In the genomic region with DNA sequence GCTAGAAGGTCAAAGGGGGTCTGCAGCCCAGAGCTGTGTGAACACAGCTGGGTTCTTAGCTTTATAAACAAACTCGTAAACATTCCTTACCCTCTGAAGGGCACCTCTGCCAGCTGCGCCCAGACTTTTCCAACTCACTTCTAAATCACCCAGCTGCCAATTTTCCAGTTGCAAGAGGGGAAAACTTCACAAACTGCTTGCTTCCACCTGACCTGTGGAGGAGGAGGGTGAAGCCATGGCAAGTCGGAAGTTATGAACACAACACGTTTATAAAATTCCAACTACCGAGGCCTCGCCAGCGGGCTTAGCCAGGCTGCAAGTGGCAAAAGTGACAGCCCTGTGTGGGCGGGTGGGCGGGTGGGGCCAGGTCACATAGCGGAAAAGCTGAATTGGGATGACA, we compare ENCODE assay signal across 24 mouse cellular contexts. TPM values are rescaled to one million over a fixed set of nuclear protein-coding genes. Genes with fewer than 3 reads are reported as not detected.
A peak's percentile ranks its signal among the peaks of the same experiment; 100 is the strongest.
DNase-seq lines count a peak whose midpoint lies in the region; ATAC-seq and TF ChIP-seq lines count a peak whose summit lies in the region.
"Had no signal": no experiment of that assay in that cellular context is flagged by ENCODE, and none has a peak within 500 bp of the region (broad histone marks: within the 10 kb centered on the region; RNA-seq: fewer than 3 reads in every experiment).

No protein-coding gene starts in this region.

- no peak for TF ChIP-seq EP300 in liver, postnatal 0 days (IDR thresholded peaks at IDR 0.05; ENCODE audit: low read depth)

- peaks cover 30% of the 10 kb centered on the region for H3K4me1 ChIP-seq in hindbrain, embryonic 10.5 days (replicated peaks)
- 0 out of 2 replicates have a peak, but pooled peaks cover 4% of the 10 kb centered on the region for H3K4me1 ChIP-seq in hindbrain, postnatal 0 days (ENCODE audit: insufficient read depth, low read length)
- H3K4me1 ChIP-seq in kidney, adult 2 months (ENCODE audit: control insufficient read depth, insufficient read depth, low read length), result no peaks in the 10 kb centered on the region
- H3K4me1 ChIP-seq in liver, postnatal 0 days (ENCODE audit: insufficient read depth), result no peaks in the 10 kb centered on the region
- H3K4me1 ChIP-seq in liver, embryonic 11.5 days (replicated peaks; ENCODE audit: control insufficient read depth, insufficient read depth, low read length), result peaks cover 6% of the 10 kb centered on the region
- H3K4me1 ChIP-seq in limb, embryonic 10.5 days, result peaks cover 36% of the 10 kb centered on the region

- H3K4me3 ChIP-seq in hindbrain, embryonic 10.5 days, result no peak overlapping the region
- H3K4me3 ChIP-seq in hindbrain, postnatal 0 days (ENCODE audit: low read length), result no peak overlapping the region
- no peak overlapping the region for H3K4me3 ChIP-seq in kidney, adult 2 months (ENCODE audit: insufficient read depth, low read depth, low read length)
- H3K4me3 ChIP-seq in liver, postnatal 0 days (ENCODE audit: low read depth, low read length), result no peak overlapping the region
- no peak overlapping the region for H3K4me3 ChIP-seq in liver, embryonic 11.5 days (ENCODE audit: low read depth, low read length)
- H3K4me3 ChIP-seq in limb, embryonic 10.5 days, result no peak overlapping the region
- H3K4me3 ChIP-seq: embryonic facial prominence, embryonic 10.5 days; embryonic facial prominence, embryonic 12.5 days; forebrain, embryonic 13.5 days had no signal

- 79% methylated on average over 10 of the region's 10 CpGs for WGBS in hindbrain, embryonic 10.5 days
- 82% methylated on average over 10 of the region's 10 CpGs for WGBS in hindbrain, postnatal 0 days
- 79% methylated on average over 10 of the region's 10 CpGs for WGBS in kidney, adult 2 months
- 65% methylated on average over 10 of the region's 10 CpGs for WGBS in liver, postnatal 0 days (ENCODE audit: insufficient replicate concordance)
- WGBS in liver, embryonic 11.5 days, result 78% methylated on average over 10 of the region's 10 CpGs
- WGBS in limb, embryonic 10.5 days, result 81% methylated on average over 10 of the region's 10 CpGs

- no peak for TF ChIP-seq CTCF in hindbrain, postnatal 0 days (IDR thresholded peaks at IDR 0.05; ENCODE audit: low read depth)
- TF ChIP-seq CTCF in kidney, adult 2 months (conservative IDR thresholded peaks at IDR 0.05; ENCODE audit: insufficient read depth, insufficient read length, low read depth, low read length), result no peak
- no peak for TF ChIP-seq CTCF in liver, postnatal 0 days (IDR thresholded peaks at IDR 0.05; ENCODE audit: low read depth)

- H3K27me3 ChIP-seq in hindbrain, embryonic 10.5 days (ENCODE audit: insufficient read depth, poor library complexity, severe bottlenecking), result peaks cover 21% of the 10 kb centered on the region
- H3K27me3 ChIP-seq in hindbrain, postnatal 0 days (ENCODE audit: insufficient read depth, low read length), result no peaks in the 10 kb centered on the region
- no peaks in the 10 kb centered on the region for H3K27me3 ChIP-seq in kidney, adult 2 months (replicated peaks; ENCODE audit: control insufficient read depth, insufficient read depth, low read length)
- no peaks in the 10 kb centered on the region for H3K27me3 ChIP-seq in liver, postnatal 0 days (ENCODE audit: insufficient read depth, low read length)
- peaks cover 10% of the 10 kb centered on the region for H3K27me3 ChIP-seq in liver, embryonic 11.5 days (replicated peaks; ENCODE audit: control insufficient read depth, insufficient read depth, low read length)
- peaks cover 17% of the 10 kb centered on the region for H3K27me3 ChIP-seq in limb, embryonic 10.5 days (ENCODE audit: low read depth, poor library complexity, severe bottlenecking)
- H3K27me3 ChIP-seq: CH12.LX, Patski had no signal

- no peak for ATAC-seq in hindbrain, postnatal 0 days
- ATAC-seq in liver, postnatal 0 days, result no peak
- no peak for ATAC-seq in liver, embryonic 11.5 days (replicated peaks; ENCODE audit: low FRiP score)
- ATAC-seq: activated CD4-positive, CD25-positive, alpha-beta regulatory T cell, adult 4 months; CD4-positive, CD25-positive, alpha-beta regulatory T cell, adult 4 months; forebrain, embryonic 13.5 days; Patski had no signal

- TF ChIP-seq POLR2A in kidney, adult 2 months (IDR thresholded peaks at IDR 0.05; ENCODE audit: low read depth, low read length), result no peak

- no peak overlapping the region for H3K4me2 ChIP-seq in hindbrain, postnatal 0 days (ENCODE audit: low read depth, low read length)
- H3K4me2 ChIP-seq in liver, postnatal 0 days (ENCODE audit: low read depth, low read length), result no peak overlapping the region
- H3K4me2 ChIP-seq in liver, embryonic 11.5 days, result no peak overlapping the region
- H3K4me2 ChIP-seq: embryonic facial prominence, embryonic 12.5 days; forebrain, embryonic 13.5 days had no signal

- no peak overlapping the region for H3K9ac ChIP-seq in hindbrain, postnatal 0 days (replicated peaks; ENCODE audit: low read length)
- no peak overlapping the region for H3K9ac ChIP-seq in liver, postnatal 0 days (replicated peaks)
- H3K9ac ChIP-seq in liver, embryonic 11.5 days (ENCODE audit: low read depth, low read length), result no peak overlapping the region
- H3K9ac ChIP-seq: embryonic facial prominence, embryonic 12.5 days; forebrain, embryonic 13.5 days had no signal

- DNase-seq in hindbrain, embryonic 10.5 days (ENCODE audit: low spot score), result no peak
- DNase-seq in hindbrain, postnatal 0 days (ENCODE audit: low spot score), result no peak
- peak; percentile 37 for DNase-seq in kidney, adult 2 months
- no peak for DNase-seq in kidney, postnatal 10 days
- peak; percentile 12 for DNase-seq in liver, postnatal 0 days
- DNase-seq in liver, embryonic 11.5 days (ENCODE audit: low spot score), result no peak
- no peak for DNase-seq in limb, embryonic 10.5 days (ENCODE audit: low spot score)
- DNase-seq: adrenal gland, adult 8-10 months; adrenal gland, postnatal 14 days; adrenal gland, postnatal 36 days; B cell, adult 2 months; cerebellum, adult 11-12 months; cerebellum, adult 2 months; cerebellum, adult 9-10 months; cerebellum, postnatal 10 days; cerebellum, postnatal 25 days had no signal

- 0 out of 2 replicates have a peak overlapping the region, but pooled peaks have one; percentile 25 for H3K27ac ChIP-seq in hindbrain, embryonic 10.5 days
- H3K27ac ChIP-seq in hindbrain, postnatal 0 days, result no peak overlapping the region
- peak overlapping the region; percentile 69; the same call in 1 of the 2 replicates for H3K27ac ChIP-seq in kidney, adult 2 months (ENCODE audit: insufficient read depth, low read depth, low read length)
- peak overlapping the region; percentile 39; the same call in 1 of the 2 replicates for H3K27ac ChIP-seq in liver, postnatal 0 days (ENCODE audit: low read depth)
- H3K27ac ChIP-seq in liver, embryonic 11.5 days (ENCODE audit: low read depth, low read length), result no peak overlapping the region
- H3K27ac ChIP-seq in limb, embryonic 10.5 days, result 0 out of 2 replicates have a peak overlapping the region, but pooled peaks have one; percentile 47
- H3K27ac ChIP-seq: embryonic facial prominence, embryonic 10.5 days; embryonic facial prominence, embryonic 12.5 days; forebrain, embryonic 13.5 days had no signal

- no peaks in the 10 kb centered on the region for H3K36me3 ChIP-seq in hindbrain, embryonic 10.5 days
- H3K36me3 ChIP-seq in hindbrain, postnatal 0 days (ENCODE audit: insufficient read depth, low read length), result no peaks in the 10 kb centered on the region
- H3K36me3 ChIP-seq in kidney, adult 2 months (ENCODE audit: control insufficient read depth, insufficient read depth, low read length), result no peaks in the 10 kb centered on the region
- no peaks in the 10 kb centered on the region for H3K36me3 ChIP-seq in liver, postnatal 0 days (replicated peaks; ENCODE audit: insufficient read depth, low read length)
- H3K36me3 ChIP-seq in liver, embryonic 11.5 days (ENCODE audit: control insufficient read depth, insufficient read depth, low read length), result no peaks in the 10 kb centered on the region
- no peaks in the 10 kb centered on the region for H3K36me3 ChIP-seq in limb, embryonic 10.5 days
- H3K36me3 ChIP-seq: embryonic facial prominence, embryonic 10.5 days; embryonic facial prominence, embryonic 12.5 days; G1E had no signal

- peaks cover 3% of the 10 kb centered on the region; the same call in 1 of the 2 replicates for H3K9me3 ChIP-seq in hindbrain, embryonic 10.5 days
- no peaks in the 10 kb centered on the region for H3K9me3 ChIP-seq in hindbrain, postnatal 0 days (ENCODE audit: low read length)
- H3K9me3 ChIP-seq in liver, postnatal 0 days (ENCODE audit: low read length), result no peaks in the 10 kb centered on the region
- no peaks in the 10 kb centered on the region for H3K9me3 ChIP-seq in liver, embryonic 11.5 days (ENCODE audit: control insufficient read depth, low read length)
- H3K9me3 ChIP-seq in limb, embryonic 10.5 days (replicated peaks), result no peaks in the 10 kb centered on the region
- H3K9me3 ChIP-seq: embryonic facial prominence, embryonic 10.5 days; embryonic facial prominence, embryonic 12.5 days; forebrain, embryonic 13.5 days had no signal

RNA-seq across cellular contexts. Expression of a gene that starts 13.8 kb away (rescaled TPM):
- polyA plus RNA-seq in hindbrain, embryonic 10.5 days (2016; fragmentation: Nextera tagmentation; extraction: Ambion mirVana), result 2.9 and 8.4 TPM in 2 replicates
- total RNA-seq in hindbrain, postnatal 0 days (2014; rRNA removed), result 49.6 and 51.3 TPM in 2 replicates
- 41.7 and 47.5 TPM in 2 replicates for polyA plus RNA-seq in hindbrain, postnatal 0 days (2015; fragmentation: Nextera tagmentation; extraction: Ambion mirVana)
- polyA plus RNA-seq in kidney, adult 2 months (2012; rRNA removed), result 0.08 and 0.17 TPM in 2 replicates
- polyA plus RNA-seq in liver, postnatal 0 days (2015; fragmentation: Nextera tagmentation; extraction: Ambion mirVana), result not detected in 2 replicates
- 0.04 and 0.05 TPM in 2 replicates for polyA plus RNA-seq in liver, embryonic 11.5 days (2014; fragmentation: Nextera tagmentation; extraction: Ambion mirVana)
- polyA plus RNA-seq in limb, embryonic 10.5 days (2016; fragmentation: Nextera tagmentation; extraction: Ambion mirVana), result 0.25 and 0.71 TPM in 2 replicates
- total RNA-seq: CH12.LX had no signal
- polyA plus RNA-seq: CD4-positive, CD25-positive, alpha-beta regulatory T cell, adult 4 months; G1E; Patski had no signal

Comparison
In these comparisons a context has a peak if more than half of its experiments do, and no peak if none do; other contexts are left out.
1. DNase-seq: peak in kidney, adult 2 months (single experiment) and liver, postnatal 0 days (single experiment); none in hindbrain, embryonic 10.5 days (single experiment), hindbrain, postnatal 0 days (single experiment), kidney, postnatal 10 days (single experiment), liver, embryonic 11.5 days (single experiment) and limb, embryonic 10.5 days (single experiment).
2. H3K27ac ChIP-seq: peak in hindbrain, embryonic 10.5 days (single experiment), kidney, adult 2 months (single experiment), liver, postnatal 0 days (single experiment) and limb, embryonic 10.5 days (single experiment); none in hindbrain, postnatal 0 days (single experiment) and liver, embryonic 11.5 days (single experiment).